Mouse (Mus musculus): ENCODE measurements around the gene AI182371.

AI182371 gene

DNA sequence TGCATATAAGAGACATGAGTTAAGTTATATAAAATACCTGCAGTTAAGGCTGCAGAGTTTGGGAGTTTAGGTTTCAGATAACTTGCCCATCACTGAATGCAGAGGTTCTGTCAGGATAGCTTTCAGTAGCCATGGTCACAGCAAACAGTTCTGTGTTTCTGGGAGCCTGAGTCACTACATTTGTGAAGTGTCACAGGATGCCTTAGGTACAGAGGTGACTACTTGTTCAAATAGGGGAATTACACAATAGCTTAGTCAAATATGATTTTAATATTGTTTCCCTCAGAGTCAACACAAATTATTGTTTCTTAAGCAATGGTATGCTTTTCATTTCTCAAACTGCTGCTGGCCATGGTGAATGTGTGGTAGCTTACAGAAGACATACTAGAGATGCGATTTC lies 32.2 kb downstream of the AI182371 start:
- DNase-seq (ENCODE audit: low spot score) = no peak

- DNase-seq (ENCODE audit: low spot score) = no peak
These were observed 34.2 kb downstream of the AI182371 start for GRCm38 (mm10) chr2:35067117-35067516.

DNA sequence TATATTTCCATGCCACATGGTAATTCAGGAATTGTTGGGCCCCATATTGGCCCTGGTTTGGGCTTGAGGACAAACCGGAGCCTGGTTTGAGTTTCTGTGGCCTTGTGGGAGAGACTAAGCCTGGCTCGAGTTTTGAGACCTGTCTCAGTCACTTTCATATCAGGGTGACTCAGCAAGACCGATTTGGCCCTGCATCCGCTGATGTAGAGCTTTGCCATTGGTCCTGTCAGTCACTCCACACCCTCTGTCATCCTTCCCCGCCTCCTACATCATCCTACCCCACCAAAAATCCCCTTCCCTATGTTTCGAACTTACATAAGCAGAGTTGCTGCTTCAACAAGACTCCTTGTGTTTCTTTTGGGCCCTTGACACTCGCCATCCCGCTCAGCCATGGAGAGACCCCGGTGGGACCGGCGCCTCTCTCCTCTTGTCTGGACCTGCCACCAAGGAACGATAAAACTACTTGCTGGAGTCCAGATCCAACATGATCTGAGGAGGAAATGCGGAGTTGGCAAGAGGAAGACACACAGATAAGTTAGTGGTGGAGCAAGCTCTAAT lies 34.7 kb downstream of the AI182371 start:
- DNase-seq (ENCODE audit: low spot score) = no peak

- DNase-seq (ENCODE audit: low spot score) = no peak
These were observed 37.9 kb downstream of the AI182371 start for GRCm38 (mm10) chr2:35063333-35064030.

GRCm38 (mm10) chr2:35061338-35061737 lies 40.0 kb downstream of the AI182371 start, which contains the start of gene Hc:
Hc (minus strand) TSS chr2:35061438.
- no peak for DNase-seq (ENCODE audit: low spot score)

DNA sequence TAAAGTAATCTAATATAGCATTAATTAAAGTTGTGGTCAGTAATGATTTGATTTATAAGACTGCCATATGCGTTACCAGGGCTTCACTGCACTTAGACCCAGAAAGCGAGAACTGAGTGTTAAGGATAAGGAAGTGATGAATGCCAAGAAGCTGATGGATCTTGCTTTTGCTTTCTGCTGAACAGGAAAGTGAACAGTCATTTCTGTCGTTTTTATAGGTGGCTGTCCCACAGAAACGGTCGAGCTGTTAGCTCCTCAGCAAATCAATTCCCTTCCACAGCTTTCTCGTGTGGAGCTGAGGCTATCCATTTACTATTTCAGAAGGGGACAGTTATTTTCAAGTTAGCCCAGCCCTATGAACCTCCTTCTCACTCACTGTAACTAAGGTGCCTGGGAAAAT lies 40.4 kb downstream of the AI182371 start:
- DNase-seq (ENCODE audit: low spot score) = no peak

- no peak for DNase-seq (ENCODE audit: low spot score)
These were observed 41.1 kb downstream of the AI182371 start for GRCm38 (mm10) chr2:35060256-35060655.

GRCm38 (mm10) chr2:35058325-35058724 lies 43.0 kb downstream of the AI182371 start:
- no peak for DNase-seq (ENCODE audit: low spot score)

- DNase-seq (ENCODE audit: low spot score) = no peak
These were observed 44.1 kb downstream of the AI182371 start for GRCm38 (mm10) chr2:35057243-35057642.

GRCm38 (mm10) chr2:35048851-35049250 lies 52.5 kb downstream of the AI182371 start:
- DNase-seq (ENCODE audit: low spot score) = no peak

- no peak for DNase-seq (ENCODE audit: low spot score)
These were observed 56.4 kb downstream of the AI182371 start for GRCm38 (mm10) chr2:35044956-35045355.

GRCm38 (mm10) chr2:35038580-35039375 lies 62.6 kb downstream of the AI182371 start:
- DNase-seq (ENCODE audit: low spot score) = no peak

All from yolk sac, embryonic 10.5 days (tissue).